Mouse (Mus musculus) testis, adult 2 months (tissue): ENCODE results near the gene Negr1. TPM values are rescaled to one million over a fixed set of nuclear protein-coding genes. Genes with fewer than 3 reads are reported as not detected.
A peak's percentile ranks its signal among the peaks of the same experiment; 100 is the strongest.

ENCODE experiments used
- H3K27ac ChIP-seq: fragments of 200-500 bp; 2 replicates; pipeline ENCODE4 v1.5.1; 2012; ENCODE audit warnings: low read depth, low read length; ENCODE audit not compliant: control insufficient read depth, insufficient read depth
- H3K27me3 ChIP-seq: fragments of 200-500 bp; 2 replicates; pipeline ENCODE4 v1.6.1; 2012; ENCODE audit warnings: mild to moderate bottlenecking, low read length, moderate library complexity; ENCODE audit not compliant: control insufficient read depth, insufficient read depth
- H3K36me3 ChIP-seq: fragments of 200-500 bp; 2 replicates; pipeline ENCODE4 v1.6.1; 2012; ENCODE audit warnings: mild to moderate bottlenecking, low read length; ENCODE audit not compliant: control insufficient read depth, insufficient read depth
- H3K4me1 ChIP-seq: fragments of 200-500 bp; 2 replicates; pipeline ENCODE4 v1.6.1; 2012; ENCODE audit warnings: low read length; ENCODE audit not compliant: control insufficient read depth, insufficient read depth
- H3K4me3 ChIP-seq: fragments of 200-500 bp; 2 replicates; pipeline ENCODE4 v1.5.1; 2012; ENCODE audit warnings: low read depth, mild to moderate bottlenecking, low read length, moderate library complexity, mixed read lengths; ENCODE audit not compliant: control insufficient read depth
- CTCF ChIP-seq: fragments of 200-500 bp; IDR thresholded peaks from 2 replicates; pipeline ENCODE4 v1.5.1; 2012; ENCODE audit warnings: low read depth, mild to moderate bottlenecking, inconsistent platforms, low read length, moderate library complexity; ENCODE audit not compliant: control insufficient read depth, insufficient read depth, insufficient replicate concordance
- POLR2A ChIP-seq: fragments of 200-500 bp; IDR thresholded peaks from 2 replicates; pipeline ENCODE4 v1.6.1; 2012; ENCODE audit warnings: low read depth, mild to moderate bottlenecking, inconsistent platforms, low read length, moderate library complexity; ENCODE audit not compliant: control insufficient read depth
- polyA plus RNA-seq: library from polyadenylated mRNA; depleted of rRNA; stranded (reverse); fragments of >200 nt; gene quantifications from 2 replicates; pipeline ENCODE4 v1.2.3, GENCODE M21; 2012; rRNA removed

Negr1 gene
- 0.19 and 0.30 TPM in 2 replicates for polyA plus RNA-seq

GRCm38 (mm10) chr3:156561524-156562423 is at the start of gene Negr1:
Gene Negr1, plus strand, starts transcription at chr3:156561794.
- TF ChIP-seq POLR2A (no peak), CTCF (no peak)
- Histone ChIP-seq H3K4me3 (peak within 1 kb of the TSS; percentile 85), H3K4me1 (peaks cover 11% of the 10 kb centered on the region), H3K27ac (peak within 1 kb of the TSS; percentile 32), H3K36me3 (no peaks in the 10 kb centered on the region; the same call in 1 of the 2 replicates), H3K27me3 (no peaks in the 10 kb centered on the region)

GRCm38 (mm10) chr3:156526461-156526933 is 35.1 kb upstream of the Negr1 start:
- no peak for TF ChIP-seq POLR2A
- TF ChIP-seq CTCF, result no peak
- no peaks in the 10 kb centered on the region for H3K36me3 ChIP-seq
- H3K27ac ChIP-seq, result no peak overlapping the region
- H3K27me3 ChIP-seq, result no peaks in the 10 kb centered on the region
- no peak overlapping the region for H3K4me3 ChIP-seq
- H3K4me1 ChIP-seq, result no peaks in the 10 kb centered on the region

- H3K4me1 ChIP-seq, result no peaks in the 10 kb centered on the region
- H3K27me3 ChIP-seq, result no peaks in the 10 kb centered on the region
- no peak overlapping the region for H3K27ac ChIP-seq
- no peaks in the 10 kb centered on the region for H3K36me3 ChIP-seq
- TF ChIP-seq CTCF, result no peak
- H3K4me3 ChIP-seq, result no peak overlapping the region
Measured at GRCm38 (mm10) chr3:156527231-156527995, 34.2 kb upstream of the Negr1 start.

- H3K4me1 ChIP-seq, result peaks cover 11% of the 10 kb centered on the region
- no peaks in the 10 kb centered on the region for H3K27me3 ChIP-seq
- no peak overlapping the region for H3K27ac ChIP-seq
- H3K36me3 ChIP-seq, result no peaks in the 10 kb centered on the region; the same call in 1 of the 2 replicates
- H3K4me3 ChIP-seq, result no peak overlapping the region
- no peak for TF ChIP-seq CTCF
- no peak for TF ChIP-seq POLR2A
Measured at GRCm38 (mm10) chr3:156559441-156559825, 2.2 kb upstream of the Negr1 start.

- H3K4me3 ChIP-seq, result peak overlapping the region; percentile 85
- H3K36me3 ChIP-seq, result no peaks in the 10 kb centered on the region; the same call in 1 of the 2 replicates
- TF ChIP-seq CTCF, result no peak
- no peak for TF ChIP-seq POLR2A
- H3K27me3 ChIP-seq, result no peaks in the 10 kb centered on the region
- H3K27ac ChIP-seq, result no peak overlapping the region
- H3K4me1 ChIP-seq, result peaks cover 11% of the 10 kb centered on the region
Measured at GRCm38 (mm10) chr3:156559826-156560471, 1.6 kb upstream of the Negr1 start.

- TF ChIP-seq POLR2A (peak; percentile 60; the same call in 1 of the 2 replicates), CTCF (no peak)
- Histone ChIP-seq H3K27me3 (no peaks in the 10 kb centered on the region), H3K4me1 (peaks cover 11% of the 10 kb centered on the region), H3K27ac (peak overlapping the region; percentile 18), H3K4me3 (peak overlapping the region; percentile 85), H3K36me3 (no peaks in the 10 kb centered on the region; the same call in 1 of the 2 replicates)
Measured at GRCm38 (mm10) chr3:156560766-156561165, 828 bp upstream of the Negr1 start.
